Mouse (Mus musculus) cerebellum, adult 2 months (tissue): ENCODE results near the gene Dio2. TPM values are rescaled to one million over a fixed set of nuclear protein-coding genes. Genes with fewer than 3 reads are reported as not detected.

ENCODE experiments used
- DNase-seq, 2 experiments: peaks; one replicate each; pipeline ENCODE4 v3.0.0; 2021
- H3K27ac ChIP-seq: fragments of 200-500 bp; 2 replicates; pipeline ENCODE4 v1.5.1; 2012; ENCODE audit warnings: low read length, control low read depth, inconsistent platforms; ENCODE audit not compliant: insufficient read depth
- H3K27me3 ChIP-seq: fragments of 200-500 bp; 2 replicates; pipeline ENCODE4 v1.6.1; 2012; ENCODE audit warnings: inconsistent platforms, mild to moderate bottlenecking, low read length, moderate library complexity; ENCODE audit not compliant: control insufficient read depth, insufficient read depth
- H3K4me1 ChIP-seq: fragments of 200-500 bp; 2 replicates; pipeline ENCODE4 v1.6.1; 2011; ENCODE audit warnings: low read length; ENCODE audit not compliant: control insufficient read depth, insufficient read depth
- H3K4me3 ChIP-seq: fragments of 200-500 bp; replicated peaks from 2 replicates; pipeline ENCODE3; 2011; ENCODE audit warnings: mild to moderate bottlenecking, low read depth, low read length, control low read depth; ENCODE audit not compliant: insufficient read depth
- CTCF ChIP-seq: fragments of 200-500 bp; IDR thresholded peaks from 2 replicates; pipeline ENCODE4 v1.5.1; 2011; ENCODE audit warnings: low read depth, mild to moderate bottlenecking, control low read depth, low read length, moderate library complexity, borderline replicate concordance; ENCODE audit not compliant: insufficient read depth
- POLR2A ChIP-seq: fragments of 200-500 bp; IDR thresholded peaks from 2 replicates; pipeline ENCODE4 v1.6.1; 2011; ENCODE audit warnings: low read length, control low read depth, borderline replicate concordance; ENCODE audit not compliant: insufficient read depth
- WGBS: fragments of 180-500 bp; shearing (Covaris S2); methylation state at CpG from one replicate; pipeline ENCODE4 v1.1.7; 2018; 5-methylcytosine and 5-hydroxymethylcytosine counted together
- polyA plus RNA-seq: library from polyadenylated mRNA; depleted of rRNA; stranded (reverse); fragments of >200 nt; gene quantifications from 2 replicates; pipeline ENCODE4 v1.2.3, GENCODE M21; 2012; rRNA removed

The Dio2 gene
- polyA plus RNA-seq: 11.9 and 12.4 TPM in 2 replicates

DNA sequence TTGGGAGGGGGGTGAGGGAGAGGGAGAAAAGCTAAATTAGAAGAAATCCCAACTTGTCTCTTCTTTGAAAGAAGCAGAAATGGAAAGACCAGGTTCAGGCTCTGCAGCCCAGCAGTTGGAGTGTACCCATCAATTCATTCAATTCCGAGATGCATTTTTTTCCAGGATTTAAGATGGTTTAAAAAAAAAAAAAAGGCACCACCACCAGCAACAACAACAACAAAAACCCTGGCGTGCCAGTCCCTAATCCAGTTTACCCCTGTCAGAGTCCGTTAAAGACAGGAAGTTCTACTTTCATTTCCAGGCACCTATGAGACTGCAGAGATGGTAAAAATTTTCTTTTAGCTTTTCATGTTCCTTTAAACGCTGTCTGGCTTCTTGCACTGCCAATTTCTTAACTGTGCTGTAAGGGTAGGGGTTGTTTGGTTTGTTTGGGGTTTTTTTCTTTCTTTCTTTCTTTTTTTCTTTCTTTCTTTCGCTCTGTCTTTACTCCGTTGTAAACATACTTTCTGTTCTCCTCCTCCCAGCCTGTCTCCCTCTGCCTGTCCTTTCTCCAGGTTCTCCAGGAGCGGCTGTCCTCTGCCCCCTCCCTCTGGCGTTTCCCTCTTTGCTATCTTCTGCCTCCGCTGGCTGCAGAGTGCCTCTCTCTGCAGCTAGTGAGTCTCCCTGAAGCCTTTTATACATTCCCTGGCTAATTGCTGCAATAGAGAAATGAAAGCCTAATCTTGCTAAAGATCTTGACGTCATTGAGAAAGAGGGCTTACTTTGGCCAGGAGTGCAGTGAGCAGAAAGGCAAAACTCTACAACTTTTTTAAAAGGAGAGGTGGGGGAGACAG lies at the start of gene Dio2:
Gene Dio2 (minus strand): TSS at position 51 of the 836 bp plus-strand sequence.
- Histone ChIP-seq H3K4me1 (no peaks in the 10 kb centered on the region; the same call in 1 of the 2 replicates), H3K27me3 (no peaks in the 10 kb centered on the region), H3K27ac (no peak within 1 kb of the TSS; the same call in 1 of the 2 replicates), H3K4me3 (peak within 1 kb of the TSS; percentile 50)
- no peak for TF ChIP-seq CTCF
- 23% methylated on average over 10 of the region's 10 CpGs for WGBS
- peak; percentile 54 to 70 for DNase-seq

GRCm38 (mm10) chr12:90781438-90781837 lies 43.2 kb upstream of the Dio2 start:
- Histone ChIP-seq H3K4me1 (no peaks in the 10 kb centered on the region), H3K4me3 (no peak overlapping the region), H3K27me3 (no peaks in the 10 kb centered on the region), H3K27ac (no peak overlapping the region)
- peak; percentile 21 to 58 for DNase-seq
- 52% methylated on average over 4 of the region's 4 CpGs for WGBS
- TF ChIP-seq CTCF (no peak), POLR2A (no peak)

GRCm38 (mm10) chr12:90744752-90745151 lies 6.5 kb upstream of the Dio2 start:
- Histone ChIP-seq H3K4me1 (no peaks in the 10 kb centered on the region), H3K4me3 (no peak overlapping the region), H3K27me3 (no peaks in the 10 kb centered on the region), H3K27ac (no peak overlapping the region)
- DNase-seq: no peak
- TF ChIP-seq CTCF: no peak
- TF ChIP-seq POLR2A: no peak

DNA sequence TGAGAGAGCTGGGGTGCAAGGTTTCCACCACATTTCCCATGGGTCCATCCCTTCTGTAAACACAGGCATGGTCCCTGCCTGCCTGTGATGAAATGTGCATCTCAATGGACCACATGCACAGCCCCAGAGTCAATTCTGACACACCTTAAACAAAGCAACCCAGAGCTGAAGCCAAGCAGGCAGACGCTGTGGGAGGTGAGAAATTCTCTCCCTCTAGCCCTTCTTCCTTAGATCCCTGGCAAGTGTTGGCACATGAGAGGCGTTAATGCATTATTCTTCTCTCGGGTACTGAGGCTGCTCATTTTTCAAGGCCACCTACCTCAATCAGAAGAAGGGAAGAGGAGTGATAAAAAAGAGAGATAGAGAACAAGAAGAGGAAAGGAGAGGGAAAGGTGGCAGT lies 5.4 kb upstream of the Dio2 start:
- H3K27me3 ChIP-seq: no peaks in the 10 kb centered on the region
- no peak overlapping the region for H3K4me3 ChIP-seq
- TF ChIP-seq POLR2A (no peak), CTCF (no peak)
- WGBS: 75% methylated on average over 3 of the region's 3 CpGs
- H3K4me1 ChIP-seq: no peaks in the 10 kb centered on the region
- no peak overlapping the region for H3K27ac ChIP-seq
- DNase-seq: no peak

- WGBS: 27% methylated on average over 2 of the region's 2 CpGs
- no peak overlapping the region for H3K4me3 ChIP-seq
- no peak for TF ChIP-seq POLR2A
- TF ChIP-seq CTCF: peak; percentile 63
- H3K27me3 ChIP-seq: no peaks in the 10 kb centered on the region
- H3K27ac ChIP-seq: no peak overlapping the region
- H3K4me1 ChIP-seq: no peaks in the 10 kb centered on the region; the same call in 1 of the 2 replicates
- peak; percentile 75 to 76 for DNase-seq
Observed at GRCm38 (mm10) chr12:90740468-90740867, 2.2 kb upstream of the Dio2 start.

DNA sequence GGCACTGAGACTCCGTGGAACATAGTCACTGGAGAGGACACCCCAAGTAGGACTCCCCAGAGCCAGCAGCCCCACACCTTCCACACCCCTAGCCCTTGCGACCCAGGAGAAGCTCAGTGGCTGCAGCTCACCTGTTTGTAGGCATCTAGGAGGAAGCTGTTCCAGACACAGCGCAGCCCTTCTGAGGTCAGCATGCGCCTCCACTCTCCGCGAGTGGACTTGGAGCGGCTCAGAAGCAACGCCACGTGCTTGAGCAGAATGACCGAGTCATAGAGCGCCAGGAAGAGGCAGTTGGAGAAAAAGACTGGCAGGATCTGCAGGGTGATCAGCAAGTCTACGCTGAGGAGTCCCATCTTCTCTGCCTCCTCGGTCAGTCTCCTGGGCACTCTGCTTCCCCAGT lies 306 bp downstream of the Dio2 start:
- no peaks in the 10 kb centered on the region; the same call in 1 of the 2 replicates for H3K4me1 ChIP-seq
- no peak overlapping the region for H3K27ac ChIP-seq
- peak; percentile 59 to 62 for DNase-seq
- no peaks in the 10 kb centered on the region for H3K27me3 ChIP-seq
- H3K4me3 ChIP-seq: peak overlapping the region; percentile 50
- 51% methylated on average over 13 of the region's 13 CpGs for whole genome bisulfite sequencing
- peak; percentile 25; the same call in 1 of the 2 replicates for TF ChIP-seq POLR2A
- TF ChIP-seq CTCF: no peak

DNA sequence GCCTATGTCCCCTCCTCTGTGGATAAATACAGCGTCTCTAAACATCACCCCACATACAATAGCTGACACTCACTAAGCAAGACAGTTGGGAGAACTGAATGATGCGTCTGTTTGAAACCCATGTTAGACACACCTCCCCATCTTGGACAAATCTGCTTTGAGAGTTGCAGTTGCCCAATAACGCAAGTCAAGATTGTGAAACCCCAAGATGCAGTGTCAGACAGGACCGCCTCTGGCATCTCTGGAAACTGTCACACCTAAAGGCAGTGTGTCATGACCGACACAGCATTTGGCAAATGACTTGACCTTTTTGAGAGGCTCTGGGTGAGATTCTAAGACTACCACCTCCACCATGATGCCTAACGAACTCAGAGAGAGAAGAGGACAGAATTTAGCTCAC lies 2.8 kb downstream of the Dio2 start:
- Histone ChIP-seq H3K4me1 (no peaks in the 10 kb centered on the region; the same call in 1 of the 2 replicates), H3K4me3 (no peak overlapping the region), H3K27me3 (no peaks in the 10 kb centered on the region), H3K27ac (no peak overlapping the region)
- 87% methylated on average over 6 of the region's 6 CpGs for WGBS
- DNase-seq: no peak
- TF ChIP-seq CTCF: no peak
- no peak for TF ChIP-seq POLR2A

GRCm38 (mm10) chr12:90734503-90734902 lies 3.7 kb downstream of the Dio2 start:
- TF ChIP-seq POLR2A (no peak), CTCF (no peak)
- no peak for DNase-seq
- 93% methylated on average over 5 of the region's 5 CpGs for WGBS
- no peaks in the 10 kb centered on the region; the same call in 1 of the 2 replicates for H3K4me1 ChIP-seq
- no peak overlapping the region for H3K4me3 ChIP-seq
- H3K27ac ChIP-seq: no peak overlapping the region
- H3K27me3 ChIP-seq: no peaks in the 10 kb centered on the region
